Mouse (Mus musculus): ENCODE measurements around the gene Pdcd1lg2. TPM values are rescaled to one million over a fixed set of nuclear protein-coding genes. Genes with fewer than 3 reads are reported as not detected.

The Pdcd1lg2 gene
- polyA plus RNA-seq, 1 experiment = 0.37 TPM

- no peak for DNase-seq
- no peak for TF ChIP-seq POLR2A (IDR thresholded peaks at IDR 0.05; ENCODE audit: borderline replicate concordance, extremely low read depth, low read depth, low read length)
- no peak for TF ChIP-seq CTCF (IDR thresholded peaks at IDR 0.05; ENCODE audit: insufficient read depth, low read length)
- Histone ChIP-seq H3K4me1 (ENCODE audit: control insufficient read depth, insufficient read depth, low read length) (no peaks in the 10 kb centered on the region), H3K4me3 (replicated peaks; ENCODE audit: extremely low read depth, low read depth, low read length) (no peak overlapping the region)
- 90% methylated on average over 2 of the region's 2 CpGs for WGBS
Measured at GRCm38 (mm10) chr19:29394721-29395120, 16.0 kb upstream of the Pdcd1lg2 start.

- no peak overlapping the region for H3K4me3 ChIP-seq (replicated peaks; ENCODE audit: extremely low read depth, low read depth, low read length)
- no peak for DNase-seq
- no peak for TF ChIP-seq POLR2A (IDR thresholded peaks at IDR 0.05; ENCODE audit: borderline replicate concordance, extremely low read depth, low read depth, low read length)
- no peak for TF ChIP-seq CTCF (IDR thresholded peaks at IDR 0.05; ENCODE audit: insufficient read depth, low read length)
- WGBS = 41% methylated on average over 1 of the region's 1 CpGs
- no peaks in the 10 kb centered on the region for H3K4me1 ChIP-seq (ENCODE audit: control insufficient read depth, insufficient read depth, low read length)
Measured at GRCm38 (mm10) chr19:29396353-29396752, 14.4 kb upstream of the Pdcd1lg2 start.

DNA sequence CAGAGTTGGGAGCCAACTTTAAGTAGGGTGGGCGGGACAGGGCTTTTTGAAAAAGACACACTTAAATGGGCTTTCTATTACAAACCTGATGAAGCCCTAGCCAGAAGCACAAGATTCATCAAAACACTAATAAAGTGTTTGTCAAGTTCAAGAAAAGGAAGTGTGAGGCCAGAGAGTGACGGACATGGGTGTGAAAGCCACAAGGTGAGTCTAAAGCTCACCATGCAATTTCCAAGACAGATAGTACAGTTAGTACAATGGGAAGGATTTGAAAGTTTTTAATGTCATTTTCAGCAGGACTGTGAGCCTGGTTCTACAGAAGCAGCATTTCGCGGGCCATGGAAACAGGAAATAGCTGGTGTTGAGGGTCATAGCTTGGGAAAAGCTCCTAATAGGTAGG, 10.9 kb upstream of the Pdcd1lg2 start:
- Histone ChIP-seq H3K4me3 (replicated peaks; ENCODE audit: extremely low read depth, low read depth, low read length) (no peak overlapping the region), H3K4me1 (ENCODE audit: control insufficient read depth, insufficient read depth, low read length) (no peaks in the 10 kb centered on the region)
- no peak for DNase-seq
- 90% methylated on average over 4 of the region's 4 CpGs for WGBS
- TF ChIP-seq POLR2A (IDR thresholded peaks at IDR 0.05; ENCODE audit: borderline replicate concordance, extremely low read depth, low read depth, low read length) (no peak), CTCF (IDR thresholded peaks at IDR 0.05; ENCODE audit: insufficient read depth, low read length) (no peak)

DNA sequence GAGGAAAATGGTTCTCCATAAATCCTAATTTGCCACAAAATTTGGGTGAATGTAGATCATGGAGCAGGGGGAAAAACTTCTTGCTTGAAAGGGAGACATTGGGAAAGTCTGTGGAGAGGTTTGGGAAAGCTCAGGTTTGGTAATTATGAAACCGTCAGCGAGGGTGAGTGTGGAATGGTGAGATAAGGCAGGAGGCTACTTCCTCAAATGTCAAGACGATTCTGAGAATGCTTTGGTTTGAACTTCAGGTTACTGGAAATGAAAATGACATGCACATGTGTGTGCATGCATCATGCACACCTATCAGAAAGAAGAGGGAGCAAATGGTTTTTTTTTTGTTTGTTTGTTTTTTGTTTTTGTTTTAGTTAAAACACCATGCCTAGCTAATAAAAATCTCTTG, 10.3 kb upstream of the Pdcd1lg2 start:
- H3K4me3 ChIP-seq (replicated peaks; ENCODE audit: extremely low read depth, low read depth, low read length) = no peak overlapping the region
- TF ChIP-seq POLR2A (IDR thresholded peaks at IDR 0.05; ENCODE audit: borderline replicate concordance, extremely low read depth, low read depth, low read length) (no peak), CTCF (IDR thresholded peaks at IDR 0.05; ENCODE audit: insufficient read depth, low read length) (no peak)
- WGBS = 68% methylated on average over 3 of the region's 3 CpGs
- no peak for DNase-seq
- no peaks in the 10 kb centered on the region for H3K4me1 ChIP-seq (ENCODE audit: control insufficient read depth, insufficient read depth, low read length)

GRCm38 (mm10) chr19:29402621-29403020, 8.1 kb upstream of the Pdcd1lg2 start:
- WGBS = 87% methylated on average over 4 of the region's 4 CpGs
- DNase-seq = no peak
- no peak overlapping the region for H3K4me3 ChIP-seq (replicated peaks; ENCODE audit: extremely low read depth, low read depth, low read length)
- H3K4me1 ChIP-seq (ENCODE audit: control insufficient read depth, insufficient read depth, low read length) = no peaks in the 10 kb centered on the region
- TF ChIP-seq POLR2A (IDR thresholded peaks at IDR 0.05; ENCODE audit: borderline replicate concordance, extremely low read depth, low read depth, low read length) (no peak), CTCF (IDR thresholded peaks at IDR 0.05; ENCODE audit: insufficient read depth, low read length) (no peak)

- no peak for DNase-seq
- TF ChIP-seq POLR2A (IDR thresholded peaks at IDR 0.05; ENCODE audit: borderline replicate concordance, extremely low read depth, low read depth, low read length) = no peak
- Histone ChIP-seq H3K4me3 (replicated peaks; ENCODE audit: extremely low read depth, low read depth, low read length) (no peak overlapping the region), H3K4me1 (ENCODE audit: control insufficient read depth, insufficient read depth, low read length) (no peaks in the 10 kb centered on the region)
- WGBS = 78% methylated on average over 4 of the region's 4 CpGs
Measured at GRCm38 (mm10) chr19:29403251-29403650, 7.5 kb upstream of the Pdcd1lg2 start.

GRCm38 (mm10) chr19:29405388-29405787, 5.3 kb upstream of the Pdcd1lg2 start:
- DNase-seq = no peak
- H3K4me3 ChIP-seq (replicated peaks; ENCODE audit: extremely low read depth, low read depth, low read length) = no peak overlapping the region
- TF ChIP-seq CTCF (IDR thresholded peaks at IDR 0.05; ENCODE audit: insufficient read depth, low read length) = no peak
- TF ChIP-seq POLR2A (IDR thresholded peaks at IDR 0.05; ENCODE audit: borderline replicate concordance, extremely low read depth, low read depth, low read length) = no peak
- WGBS = 70% methylated on average over 2 of the region's 2 CpGs
- no peaks in the 10 kb centered on the region for H3K4me1 ChIP-seq (ENCODE audit: control insufficient read depth, insufficient read depth, low read length)

DNA sequence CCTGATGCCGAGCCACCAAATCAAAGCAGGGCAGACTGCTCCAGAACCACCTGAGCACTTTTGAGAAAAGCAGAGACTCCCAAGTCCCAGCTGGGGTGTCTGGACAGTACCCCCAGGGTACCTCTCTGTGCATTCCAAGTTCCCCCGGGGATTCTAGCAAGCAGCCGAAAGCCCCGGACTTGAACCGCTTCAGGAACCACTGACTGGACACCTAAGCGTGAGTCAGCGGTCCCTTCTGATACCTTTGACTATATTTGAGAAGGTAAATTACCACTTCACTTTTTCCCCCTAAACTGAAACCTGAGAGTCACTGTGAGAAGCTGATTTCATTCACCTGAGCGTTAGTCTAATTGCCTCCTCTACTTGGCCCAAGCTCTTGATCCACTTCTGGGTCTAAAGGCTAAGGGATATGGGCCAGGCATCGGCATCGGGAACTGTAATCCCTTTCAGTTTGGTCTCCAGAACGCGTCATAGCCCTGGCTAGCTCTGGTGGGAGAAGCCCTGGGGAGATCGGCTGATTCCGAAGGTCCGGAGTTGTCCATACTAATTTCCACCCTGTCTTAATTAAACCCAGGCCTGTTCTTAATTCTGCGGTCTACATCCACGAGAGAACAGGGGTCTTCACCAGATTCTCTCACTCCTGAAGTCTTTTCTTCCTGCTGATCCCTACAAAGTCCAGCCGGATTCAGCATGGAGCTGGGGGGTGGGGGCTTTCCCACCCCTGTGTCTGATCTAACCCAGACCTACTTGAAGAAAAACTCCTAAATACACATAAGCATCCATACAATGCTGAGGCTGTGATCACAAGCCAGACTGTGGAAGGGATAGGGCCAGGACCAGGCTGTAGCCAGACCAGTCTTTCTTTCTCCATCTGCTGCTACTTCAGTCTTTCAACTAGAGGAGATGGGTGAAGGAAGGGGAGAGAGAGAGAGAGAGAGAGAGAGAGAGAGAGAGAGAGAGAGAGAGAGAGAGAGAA, 4.4 kb upstream of the Pdcd1lg2 start:
- Histone ChIP-seq H3K4me1 (ENCODE audit: control insufficient read depth, insufficient read depth, low read length) (no peaks in the 10 kb centered on the region), H3K4me3 (replicated peaks; ENCODE audit: extremely low read depth, low read depth, low read length) (no peak overlapping the region)
- WGBS = 89% methylated on average over 18 of the region's 18 CpGs
- TF ChIP-seq CTCF (IDR thresholded peaks at IDR 0.05; ENCODE audit: insufficient read depth, low read length) = no peak
- no peak for TF ChIP-seq POLR2A (IDR thresholded peaks at IDR 0.05; ENCODE audit: borderline replicate concordance, extremely low read depth, low read depth, low read length)
- no peak for DNase-seq

DNA sequence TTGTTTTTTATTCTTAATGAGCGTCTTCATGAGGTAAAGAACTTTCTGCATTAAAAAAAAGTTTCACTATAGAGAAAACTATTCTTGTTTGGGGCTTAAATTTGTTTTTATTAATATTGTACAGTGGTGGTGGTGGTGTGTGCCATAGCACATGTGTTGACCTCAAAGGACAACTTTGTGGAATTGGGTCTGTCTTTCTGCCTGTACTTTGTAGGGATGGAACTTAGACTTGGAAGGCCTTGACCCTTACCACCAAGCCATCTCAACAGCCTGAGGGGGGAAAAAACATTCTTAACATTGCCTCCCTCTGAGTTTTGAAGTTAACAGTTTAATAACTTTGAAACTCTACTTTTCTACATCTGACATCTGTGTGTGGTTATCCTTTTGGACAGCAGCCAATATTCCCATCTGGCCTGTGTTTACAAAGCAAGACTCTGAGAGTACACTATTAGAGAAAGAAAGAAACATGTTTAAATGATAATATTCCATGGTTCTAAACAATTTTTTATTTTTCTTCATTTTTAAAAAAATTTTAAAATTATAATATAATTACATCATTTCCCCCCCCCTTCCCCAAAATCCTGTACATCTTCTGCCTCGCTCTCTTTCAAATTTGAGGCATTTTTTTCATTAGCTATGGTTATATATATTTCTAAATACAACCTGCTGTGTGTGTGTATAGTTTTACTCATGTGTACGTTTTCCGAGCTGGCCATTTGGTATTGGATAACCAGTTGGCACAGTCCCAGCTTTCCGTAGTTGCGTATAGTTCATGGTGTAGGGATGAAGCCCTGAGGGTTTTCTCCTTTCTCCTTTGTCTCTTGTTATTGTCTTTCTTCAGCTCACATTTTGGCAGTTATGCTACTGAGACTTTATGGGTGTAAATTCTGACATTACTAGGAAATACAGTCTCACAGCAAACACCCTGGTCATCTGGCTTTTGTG, 2.0 kb downstream of the Pdcd1lg2 start:
- no peak overlapping the region for H3K4me3 ChIP-seq (replicated peaks; ENCODE audit: extremely low read depth, low read depth, low read length)
- no peaks in the 10 kb centered on the region; the same call in 1 of the 2 replicates for H3K4me1 ChIP-seq (ENCODE audit: control insufficient read depth, insufficient read depth, low read length)
- TF ChIP-seq POLR2A (IDR thresholded peaks at IDR 0.05; ENCODE audit: borderline replicate concordance, extremely low read depth, low read depth, low read length) = no peak
- no peak for TF ChIP-seq CTCF (IDR thresholded peaks at IDR 0.05; ENCODE audit: insufficient read depth, low read length)
- no peak for DNase-seq
- 64% methylated on average over 6 of the region's 6 CpGs for WGBS

Measured in lung, adult 2 months (tissue).